Mouse (Mus musculus): ENCODE results near the gene Klhl31. TPM values are rescaled to one million over a fixed set of nuclear protein-coding genes. Genes with fewer than 3 reads are reported as not detected.
A peak's percentile ranks its signal among the peaks of the same experiment; 100 is the strongest.

The Klhl31 gene
- polyA plus RNA-seq, 1 experiment, result 7.4 TPM

DNA sequence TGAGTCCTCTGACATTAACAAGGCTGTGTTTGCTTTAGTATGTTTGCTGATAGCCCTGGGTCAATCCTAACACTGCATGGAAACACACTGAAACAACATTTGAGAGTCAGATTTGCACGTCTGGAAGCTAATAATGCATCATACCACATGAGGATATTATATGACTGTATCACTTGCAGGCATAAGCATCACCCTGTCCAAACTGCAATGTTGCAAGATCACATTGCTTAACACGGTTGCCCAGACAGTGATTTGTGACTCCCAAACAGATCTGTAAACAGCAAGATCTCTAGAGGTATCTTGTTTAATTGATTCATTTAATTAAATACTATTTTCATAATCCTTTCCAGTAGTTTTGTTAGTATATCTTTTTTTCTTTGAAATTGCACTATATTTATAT, 17.9 kb upstream of the Klhl31 start:
- no peak overlapping the region for H3K4me2 ChIP-seq (ENCODE audit: low read depth)
- H3K36me3 ChIP-seq (ENCODE audit: control insufficient read depth, insufficient read depth), result no peaks in the 10 kb centered on the region
- no peak for TF ChIP-seq POLR2A (IDR thresholded peaks at IDR 0.05; ENCODE audit: insufficient read length, low read depth)
- no peak for TF ChIP-seq MYOG (IDR thresholded peaks at IDR 0.05; ENCODE audit: control insufficient read depth in 1 of 3, insufficient read depth in 1 of 3, insufficient read length in 2 of 3, low read depth in 2 of 3)
- TF ChIP-seq MAX (IDR thresholded peaks at IDR 0.05; ENCODE audit: low read depth), result no peak
- no peak for TF ChIP-seq USF1 (IDR thresholded peaks at IDR 0.05; ENCODE audit: low read depth)
- TF ChIP-seq SRF (IDR thresholded peaks at IDR 0.05; ENCODE audit: control insufficient read depth, insufficient read length, low read depth), result no peak
- no peak for TF ChIP-seq CEBPB (IDR thresholded peaks at IDR 0.05; ENCODE audit: insufficient read depth, poor library complexity, severe bottlenecking)
- no peaks in the 10 kb centered on the region for H3K27me3 ChIP-seq (ENCODE audit: control insufficient read depth, insufficient read depth, insufficient read length)
- H3ac ChIP-seq (ENCODE audit: control insufficient read depth, insufficient read length), result no peak overlapping the region
- no peaks in the 10 kb centered on the region for H3K79me2 ChIP-seq (ENCODE audit: control insufficient read depth, insufficient read depth)
- no peak overlapping the region for H3K4me3 ChIP-seq

DNA sequence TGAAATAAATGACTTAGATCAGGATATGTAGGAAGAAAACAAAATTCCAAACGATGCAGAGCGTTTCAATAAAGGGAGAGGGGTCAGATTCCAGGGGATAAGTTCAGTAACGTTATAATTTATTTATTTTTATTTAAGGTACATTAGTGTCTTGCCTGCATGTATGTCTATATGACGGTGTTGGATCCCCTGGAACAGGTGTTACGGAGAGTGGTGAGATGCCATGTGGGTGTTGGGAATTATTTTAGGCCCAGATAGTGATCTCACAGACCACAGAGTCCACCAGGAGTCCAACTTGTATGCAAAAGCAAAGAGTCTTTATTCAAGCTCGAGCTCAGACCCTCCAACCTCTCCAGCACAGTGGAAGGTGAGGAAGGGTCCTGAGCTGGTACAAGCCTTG, 16.2 kb upstream of the Klhl31 start:
- H3ac ChIP-seq (ENCODE audit: control insufficient read depth, insufficient read length), result no peak overlapping the region
- no peaks in the 10 kb centered on the region for H3K36me3 ChIP-seq (ENCODE audit: control insufficient read depth, insufficient read depth)
- peak overlapping the region; percentile 44 for H3K4me2 ChIP-seq (ENCODE audit: low read depth)
- TF ChIP-seq SRF (IDR thresholded peaks at IDR 0.05; ENCODE audit: control insufficient read depth, insufficient read length, low read depth) (no peak), MYOD1 (IDR thresholded peaks at IDR 0.05; ENCODE audit: control insufficient read depth in 1 of 3, insufficient read length in 2 of 3, low read depth in 2 of 3) (peak; percentile 50 to 83 (median 77)), MYOG (IDR thresholded peaks at IDR 0.05; ENCODE audit: control insufficient read depth in 1 of 3, insufficient read depth in 1 of 3, insufficient read length in 2 of 3, low read depth in 2 of 3) (peak in 1 of 3 experiments; percentile 6), TCF12 (IDR thresholded peaks at IDR 0.05; ENCODE audit: insufficient read depth, poor library complexity, severe bottlenecking) (no peak)
- no peaks in the 10 kb centered on the region for H3K79me2 ChIP-seq (ENCODE audit: control insufficient read depth, insufficient read depth)
- H3K4me3 ChIP-seq, result no peak overlapping the region
- H3K27me3 ChIP-seq (ENCODE audit: control insufficient read depth, insufficient read depth, insufficient read length), result no peaks in the 10 kb centered on the region

DNA sequence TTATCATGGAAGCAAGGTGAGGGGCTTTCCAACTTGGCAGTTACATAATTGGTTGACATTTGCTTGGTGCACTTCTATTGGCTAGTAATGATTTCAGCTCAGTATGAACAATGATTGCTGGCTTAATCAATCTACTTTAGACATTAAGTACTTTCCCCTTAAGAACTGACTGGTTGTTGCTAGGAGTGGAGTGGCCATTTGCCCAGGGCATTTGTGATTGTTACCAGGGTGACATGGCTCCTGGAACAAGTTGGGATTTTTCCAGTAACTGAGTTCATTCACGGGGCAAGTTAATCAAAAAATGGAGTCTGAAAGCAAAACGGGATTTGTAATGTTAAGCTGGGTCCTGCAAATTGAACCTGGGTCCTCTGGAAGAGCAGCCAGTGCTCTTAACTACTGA, 15.8 kb upstream of the Klhl31 start:
- Histone ChIP-seq H3K27me3 (ENCODE audit: control insufficient read depth, insufficient read depth, insufficient read length) (no peaks in the 10 kb centered on the region), H3K4me2 (ENCODE audit: low read depth) (peak overlapping the region; percentile 44), H3K4me3 (no peak overlapping the region), H3K79me2 (ENCODE audit: control insufficient read depth, insufficient read depth) (no peaks in the 10 kb centered on the region), H3K36me3 (ENCODE audit: control insufficient read depth, insufficient read depth) (no peaks in the 10 kb centered on the region), H3ac (ENCODE audit: control insufficient read depth, insufficient read length) (no peak overlapping the region)
- TF ChIP-seq TCF3 (IDR thresholded peaks at IDR 0.05; ENCODE audit: insufficient read length, low read depth), result no peak
- no peak for TF ChIP-seq MYOG (IDR thresholded peaks at IDR 0.05; ENCODE audit: control insufficient read depth in 1 of 3, insufficient read depth in 1 of 3, insufficient read length in 2 of 3, low read depth in 2 of 3)
- TF ChIP-seq TCF12 (IDR thresholded peaks at IDR 0.05; ENCODE audit: insufficient read depth, poor library complexity, severe bottlenecking), result no peak
- no peak for TF ChIP-seq USF1 (IDR thresholded peaks at IDR 0.05; ENCODE audit: low read depth)
- TF ChIP-seq REST (IDR thresholded peaks at IDR 0.05; ENCODE audit: insufficient read depth, insufficient read length), result no peak
- no peak for TF ChIP-seq MYOD1 (IDR thresholded peaks at IDR 0.05; ENCODE audit: control insufficient read depth in 1 of 3, insufficient read length in 2 of 3, low read depth in 2 of 3)
- TF ChIP-seq POLR2AphosphoS2 (IDR thresholded peaks at IDR 0.05; ENCODE audit: insufficient read length, low read depth), result no peak
- TF ChIP-seq POLR2A (IDR thresholded peaks at IDR 0.05; ENCODE audit: insufficient read length, low read depth), result no peak
- TF ChIP-seq SRF (IDR thresholded peaks at IDR 0.05; ENCODE audit: control insufficient read depth, insufficient read length, low read depth), result no peak
- no peak for TF ChIP-seq CEBPB (IDR thresholded peaks at IDR 0.05; ENCODE audit: insufficient read depth, poor library complexity, severe bottlenecking)
- no peak for TF ChIP-seq MAX (IDR thresholded peaks at IDR 0.05; ENCODE audit: low read depth)
- TF ChIP-seq E2F4 (IDR thresholded peaks at IDR 0.05; ENCODE audit: insufficient read depth), result no peak

- Histone ChIP-seq H3K79me2 (ENCODE audit: control insufficient read depth, insufficient read depth) (no peaks in the 10 kb centered on the region), H3ac (ENCODE audit: control insufficient read depth, insufficient read length) (no peak overlapping the region), H3K27me3 (ENCODE audit: control insufficient read depth, insufficient read depth, insufficient read length) (no peaks in the 10 kb centered on the region), H3K4me3 (no peak overlapping the region), H3K4me2 (ENCODE audit: low read depth) (no peak overlapping the region), H3K36me3 (ENCODE audit: control insufficient read depth, insufficient read depth) (no peaks in the 10 kb centered on the region)
- TF ChIP-seq POLR2AphosphoS2 (IDR thresholded peaks at IDR 0.05; ENCODE audit: insufficient read length, low read depth), result no peak
- TF ChIP-seq CEBPB (IDR thresholded peaks at IDR 0.05; ENCODE audit: insufficient read depth, poor library complexity, severe bottlenecking), result no peak
- TF ChIP-seq POLR2A (IDR thresholded peaks at IDR 0.05; ENCODE audit: insufficient read length, low read depth), result no peak
- TF ChIP-seq USF1 (IDR thresholded peaks at IDR 0.05; ENCODE audit: low read depth), result no peak
- no peak for TF ChIP-seq MAX (IDR thresholded peaks at IDR 0.05; ENCODE audit: low read depth)
- no peak for TF ChIP-seq MYOD1 (IDR thresholded peaks at IDR 0.05; ENCODE audit: control insufficient read depth in 1 of 3, insufficient read length in 2 of 3, low read depth in 2 of 3)
- no peak for TF ChIP-seq MYOG (IDR thresholded peaks at IDR 0.05; ENCODE audit: control insufficient read depth in 1 of 3, insufficient read depth in 1 of 3, insufficient read length in 2 of 3, low read depth in 2 of 3)
- no peak for TF ChIP-seq TCF12 (IDR thresholded peaks at IDR 0.05; ENCODE audit: insufficient read depth, poor library complexity, severe bottlenecking)
- no peak for TF ChIP-seq TCF3 (IDR thresholded peaks at IDR 0.05; ENCODE audit: insufficient read length, low read depth)
- TF ChIP-seq SRF (IDR thresholded peaks at IDR 0.05; ENCODE audit: control insufficient read depth, insufficient read length, low read depth), result no peak
- no peak for TF ChIP-seq REST (IDR thresholded peaks at IDR 0.05; ENCODE audit: insufficient read depth, insufficient read length)
- no peak for TF ChIP-seq E2F4 (IDR thresholded peaks at IDR 0.05; ENCODE audit: insufficient read depth)
These were observed 13.4 kb upstream of the Klhl31 start for GRCm38 (mm10) chr9:77622874-77623273.

GRCm38 (mm10) chr9:77623318-77624050, 12.8 kb upstream of the Klhl31 start:
- no peaks in the 10 kb centered on the region for H3K27me3 ChIP-seq (ENCODE audit: control insufficient read depth, insufficient read depth, insufficient read length)
- H3K4me2 ChIP-seq (ENCODE audit: low read depth), result no peak overlapping the region
- no peaks in the 10 kb centered on the region for H3K36me3 ChIP-seq (ENCODE audit: control insufficient read depth, insufficient read depth)
- no peak overlapping the region for H3ac ChIP-seq (ENCODE audit: control insufficient read depth, insufficient read length)
- no peaks in the 10 kb centered on the region for H3K79me2 ChIP-seq (ENCODE audit: control insufficient read depth, insufficient read depth)
- TF ChIP-seq TCF3 (IDR thresholded peaks at IDR 0.05; ENCODE audit: insufficient read length, low read depth), result no peak
- no peak for TF ChIP-seq SRF (IDR thresholded peaks at IDR 0.05; ENCODE audit: control insufficient read depth, insufficient read length, low read depth)
- TF ChIP-seq E2F4 (IDR thresholded peaks at IDR 0.05; ENCODE audit: insufficient read depth), result no peak
- no peak for TF ChIP-seq MYOG (IDR thresholded peaks at IDR 0.05; ENCODE audit: control insufficient read depth in 1 of 3, insufficient read depth in 1 of 3, insufficient read length in 2 of 3, low read depth in 2 of 3)
- TF ChIP-seq POLR2A (IDR thresholded peaks at IDR 0.05; ENCODE audit: insufficient read length, low read depth), result no peak
- TF ChIP-seq REST (IDR thresholded peaks at IDR 0.05; ENCODE audit: insufficient read depth, insufficient read length), result no peak
- TF ChIP-seq CEBPB (IDR thresholded peaks at IDR 0.05; ENCODE audit: insufficient read depth, poor library complexity, severe bottlenecking), result no peak
- TF ChIP-seq MYOD1 (IDR thresholded peaks at IDR 0.05; ENCODE audit: control insufficient read depth in 1 of 3, insufficient read length in 2 of 3, low read depth in 2 of 3), result no peak
- no peak overlapping the region for H3K4me3 ChIP-seq
